Mouse (Mus musculus) embryonic facial prominence, embryonic 14.5 days (tissue): Measurements from ENCODE around the gene Gm11563. TPM values are rescaled to one million over a fixed set of nuclear protein-coding genes. Genes with fewer than 3 reads are reported as not detected.
"Not testable (repeated sequence)": the region's sequence is repeated elsewhere in the genome, so short reads cannot be mapped to it uniquely, and the experiment has no call there.

Source experiments
- ATAC-seq: fragments of 200-750 bp; cut with Nextera tagmentation; 2 replicates; pipeline ENCODE4 v1.8.0; 2017; ENCODE audit warnings: low read depth, moderate number of reproducible peaks, moderate TSS enrichment
- DNase-seq: peaks from one replicate; pipeline ENCODE4 v3.0.0-alpha.2; 2015; ENCODE audit warnings: low spot score
- H3K27ac ChIP-seq: fragments of 300-500 bp; sonication (generic); replicated peaks from 2 replicates; pipeline ENCODE4 v1.5.1; 2014; ENCODE audit warnings: low read depth, mild to moderate bottlenecking, low read length, moderate library complexity
- H3K27me3 ChIP-seq: fragments of 300-500 bp; sonication (generic); replicated peaks from 2 replicates; pipeline ENCODE4 v1.6.1; 2014; ENCODE audit warnings: low read length; ENCODE audit not compliant: control insufficient read depth, insufficient read depth
- H3K36me3 ChIP-seq: fragments of 300-500 bp; sonication (generic); 2 replicates; pipeline ENCODE4 v1.6.1; 2014; ENCODE audit warnings: low read length, mixed read lengths; ENCODE audit not compliant: control insufficient read depth, insufficient read depth
- H3K4me1 ChIP-seq: fragments of 300-500 bp; sonication (generic); 2 replicates; pipeline ENCODE4 v1.6.1; 2014; ENCODE audit warnings: antibody characterized with exemption, low read length; ENCODE audit not compliant: control insufficient read depth, insufficient read depth
- H3K4me2 ChIP-seq: fragments of 300-500 bp; sonication (generic); 2 replicates; pipeline ENCODE4 v1.6.1; 2014; ENCODE audit warnings: low read depth, mild to moderate bottlenecking, low read length, moderate library complexity, mixed read lengths
- H3K4me3 ChIP-seq: fragments of 300-500 bp; sonication (generic); 2 replicates; pipeline ENCODE4 v1.5.1; 2014; ENCODE audit warnings: low read depth, mild to moderate bottlenecking, low read length
- H3K9ac ChIP-seq: fragments of 300-500 bp; sonication (generic); 2 replicates; pipeline ENCODE4 v1.6.1; 2014; ENCODE audit warnings: low read depth, mild to moderate bottlenecking, low read length, moderate library complexity, mixed read lengths
- H3K9me3 ChIP-seq: fragments of 300-500 bp; sonication (generic); 2 replicates; pipeline ENCODE4 v1.6.1; 2016; ENCODE audit warnings: low read length; ENCODE audit not compliant: control insufficient read depth
- WGBS: fragments of 180-500 bp; shearing (Covaris S2); extraction: QIAGEN DNeasy Blood & Tissue Kit; methylation state at CpG from one replicate; pipeline ENCODE4 v1.1.7; 2014; 5-methylcytosine and 5-hydroxymethylcytosine counted together
- polyA plus RNA-seq: library from polyadenylated mRNA; unstranded; fragments of >200 nt; fragmentation: Nextera tagmentation; extraction: Ambion mirVana; gene quantifications from 2 replicates; pipeline ENCODE4 v1.2.1, GENCODE M21; 2014

Gene Gm11563
- polyA plus RNA-seq, 1 experiment from 2014 or later = 0.17 TPM

DNA sequence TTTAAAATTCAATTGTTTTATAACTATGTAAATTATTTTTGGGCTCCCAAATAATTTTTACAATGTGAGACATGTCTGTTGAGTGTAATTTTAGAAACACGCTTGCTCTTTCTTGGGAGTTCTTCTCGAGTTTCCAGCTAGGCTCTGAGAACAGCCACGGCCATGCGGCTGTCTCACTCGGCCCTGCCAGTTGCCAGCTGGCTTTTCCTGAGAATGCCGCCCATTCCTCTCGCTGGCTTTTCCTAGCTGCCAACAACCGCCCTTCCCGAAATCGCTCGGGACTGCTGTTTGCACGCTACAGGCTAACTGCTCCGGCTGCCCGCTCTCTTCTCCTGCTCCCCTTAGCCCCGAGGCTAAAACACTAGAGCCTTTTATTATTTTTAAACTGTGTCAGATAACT is 12.3 kb downstream of the Gm11563 start:
- no peak for ATAC-seq
- H3K9me3 ChIP-seq = no peaks in the 10 kb centered on the region
- H3K36me3 ChIP-seq = no peaks in the 10 kb centered on the region
- H3K27me3 ChIP-seq = no peaks in the 10 kb centered on the region
- WGBS = 67% methylated on average over 15 of the region's 15 CpGs
- no peaks in the 10 kb centered on the region for H3K4me1 ChIP-seq
- H3K9ac ChIP-seq = no peak overlapping the region
- H3K27ac ChIP-seq = no peak overlapping the region
- peak; percentile 46 for DNase-seq
- H3K4me2 ChIP-seq = no peak overlapping the region
- H3K4me3 ChIP-seq = no peak overlapping the region

DNA sequence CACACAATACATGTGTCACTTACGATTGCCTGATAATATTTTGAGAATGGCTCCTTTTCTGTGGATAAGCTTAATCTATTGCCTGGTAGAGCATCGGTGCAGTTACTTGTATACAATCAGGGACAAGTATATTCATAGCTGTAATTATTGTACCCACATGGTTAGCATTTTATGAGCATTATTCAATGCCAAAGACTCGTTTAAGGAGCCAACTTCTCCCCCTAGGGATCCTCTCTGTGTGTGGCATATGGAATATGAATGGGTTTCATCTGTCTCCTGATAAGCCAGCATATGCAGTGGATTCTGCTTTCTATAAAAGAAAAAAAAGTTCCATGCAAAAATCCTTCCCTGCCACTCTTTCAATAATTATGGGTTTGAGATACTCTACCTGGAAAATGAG is 14.4 kb downstream of the Gm11563 start:
- no peaks in the 10 kb centered on the region for H3K9me3 ChIP-seq
- ATAC-seq (no peak), DNase-seq (no peak)
- no peaks in the 10 kb centered on the region for H3K27me3 ChIP-seq
- H3K4me2 ChIP-seq = no peak overlapping the region
- WGBS = 60% methylated on average over 3 of the region's 3 CpGs
- H3K4me3 ChIP-seq = no peak overlapping the region
- H3K4me1 ChIP-seq = no peaks in the 10 kb centered on the region
- no peak overlapping the region for H3K9ac ChIP-seq
- H3K27ac ChIP-seq = no peak overlapping the region
- H3K36me3 ChIP-seq = no peaks in the 10 kb centered on the region

- H3K9me3 ChIP-seq, H3K36me3 ChIP-seq, H3K4me1 ChIP-seq, H3K4me2 ChIP-seq, H3K4me3 ChIP-seq, DNase-seq, H3K27ac ChIP-seq, H3K27me3 ChIP-seq, ATAC-seq, H3K9ac ChIP-seq: not testable (repeated sequence)
- WGBS = 82% methylated on average over 9 of the region's 9 CpGs
Measured at GRCm38 (mm10) chr11:99643635-99644139, 15.1 kb downstream of the Gm11563 start, which contains the start of gene Krtap4-7. Gene Krtap4-7 (minus strand): TSS chr11:99644089.

GRCm38 (mm10) chr11:99640926-99641325 is 17.8 kb downstream of the Gm11563 start:
- no peak overlapping the region for H3K9ac ChIP-seq
- no peaks in the 10 kb centered on the region for H3K9me3 ChIP-seq
- no peak overlapping the region for H3K4me3 ChIP-seq
- no peaks in the 10 kb centered on the region for H3K4me1 ChIP-seq
- no peaks in the 10 kb centered on the region for H3K36me3 ChIP-seq
- WGBS = 20% methylated on average over 1 of the region's 1 CpGs
- no peak overlapping the region for H3K4me2 ChIP-seq
- H3K27ac ChIP-seq = no peak overlapping the region
- no peaks in the 10 kb centered on the region for H3K27me3 ChIP-seq
- ATAC-seq (no peak), DNase-seq (peak; percentile 19)

DNA sequence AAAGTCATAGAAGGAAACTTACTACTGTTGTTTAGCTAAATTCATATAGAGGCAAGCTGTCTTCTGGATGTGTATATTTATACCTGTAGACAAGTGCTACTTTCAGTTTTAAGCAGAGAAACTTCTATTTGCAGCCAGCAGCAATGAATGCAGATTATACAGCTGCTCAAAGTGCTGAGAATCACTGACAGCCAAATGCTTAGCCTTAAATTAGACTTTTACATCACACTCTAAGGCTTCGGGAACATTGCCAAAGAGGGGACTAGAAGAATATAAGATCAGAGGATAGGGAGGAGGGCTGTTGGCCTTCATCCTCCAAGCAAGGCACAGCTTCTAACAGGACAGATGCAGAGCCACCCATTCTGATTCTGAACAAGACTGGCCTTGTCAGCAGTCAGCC is 21.7 kb downstream of the Gm11563 start:
- no peaks in the 10 kb centered on the region for H3K9me3 ChIP-seq
- H3K4me3 ChIP-seq = no peak overlapping the region
- H3K4me2 ChIP-seq = no peak overlapping the region
- DNase-seq (peak; percentile 71), ATAC-seq (no peak)
- H3K27me3 ChIP-seq = no peaks in the 10 kb centered on the region; the same call in 1 of the 2 replicates
- H3K9ac ChIP-seq = no peak overlapping the region
- H3K36me3 ChIP-seq = no peaks in the 10 kb centered on the region
- 57% methylated on average over 1 of the region's 1 CpGs for WGBS
- H3K4me1 ChIP-seq = no peaks in the 10 kb centered on the region
- H3K27ac ChIP-seq = no peak overlapping the region

- ATAC-seq (no peak), DNase-seq (no peak)
- Histone ChIP-seq H3K4me3 (no peak within 1 kb of the TSS), H3K9ac (no peak within 1 kb of the TSS), H3K27ac (no peak within 1 kb of the TSS), H3K27me3 (no peaks in the 10 kb centered on the region; the same call in 1 of the 2 replicates), H3K9me3 (no peaks in the 10 kb centered on the region), H3K4me1 (no peaks in the 10 kb centered on the region), H3K4me2 (no peak within 1 kb of the TSS), H3K36me3 (no peaks in the 10 kb centered on the region)
- WGBS = 21% methylated on average over 4 of the region's 8 CpGs
Measured at GRCm38 (mm10) chr11:99634653-99635134, 24.1 kb downstream of the Gm11563 start, which contains the start of gene Krtap4-2. Gene Krtap4-2 (minus strand): TSS chr11:99635084.

GRCm38 (mm10) chr11:99633293-99633692 is 25.5 kb downstream of the Gm11563 start:
- Histone ChIP-seq H3K4me2 (no peak overlapping the region), H3K9me3 (no peaks in the 10 kb centered on the region), H3K9ac (no peak overlapping the region), H3K4me1 (no peaks in the 10 kb centered on the region), H3K27me3 (no peaks in the 10 kb centered on the region; the same call in 1 of the 2 replicates), H3K4me3 (no peak overlapping the region), H3K36me3 (no peaks in the 10 kb centered on the region), H3K27ac (no peak overlapping the region)
- DNase-seq (no peak), ATAC-seq (no peak)
- 63% methylated on average over 2 of the region's 2 CpGs for WGBS

DNA sequence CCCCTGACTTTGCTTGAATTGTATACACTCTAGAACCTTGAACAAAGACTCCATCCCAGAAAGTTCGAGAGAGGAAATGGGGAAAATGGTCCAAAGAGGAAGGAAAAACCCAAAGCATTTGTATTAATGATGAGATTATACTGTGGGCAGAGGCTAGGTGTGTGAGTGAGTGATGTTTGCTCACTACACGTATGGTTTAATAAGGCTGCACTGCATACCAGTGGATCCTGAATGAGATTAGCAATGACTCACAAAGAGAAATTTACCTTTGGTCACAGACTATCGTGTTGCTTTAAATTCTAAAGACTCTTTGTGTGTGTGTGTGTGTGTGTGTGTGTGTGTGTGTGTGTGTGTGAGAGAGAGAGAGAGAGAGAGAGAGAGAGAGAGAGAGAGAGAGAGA is 27.9 kb downstream of the Gm11563 start:
- Histone ChIP-seq H3K9me3 (no peaks in the 10 kb centered on the region), H3K27ac (no peak overlapping the region), H3K36me3 (no peaks in the 10 kb centered on the region), H3K4me3 (no peak overlapping the region), H3K4me2 (no peak overlapping the region), H3K27me3 (no peaks in the 10 kb centered on the region; the same call in 1 of the 2 replicates), H3K9ac (no peak overlapping the region), H3K4me1 (no peaks in the 10 kb centered on the region)
- 71% methylated on average over 3 of the region's 3 CpGs for WGBS
- DNase-seq = no peak
- ATAC-seq = no peak

DNA sequence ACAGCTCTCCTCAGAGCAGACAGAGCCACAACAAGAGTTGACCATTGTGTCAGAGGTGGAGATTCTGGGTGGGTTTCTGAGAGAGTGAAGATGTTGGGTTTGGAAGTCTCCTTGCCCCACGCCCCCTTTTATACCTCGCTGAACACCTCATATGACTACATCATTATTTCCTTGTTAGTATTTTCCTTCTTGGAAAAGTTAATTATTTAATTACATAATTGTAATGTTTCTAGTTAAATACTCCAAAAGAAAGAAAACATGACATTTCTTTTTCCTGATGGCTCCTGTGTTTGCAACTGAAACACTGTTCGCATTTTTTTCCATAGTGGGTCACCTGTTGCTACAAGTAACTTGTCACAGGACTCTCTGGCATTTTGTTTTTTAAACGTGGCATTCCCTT is 30.6 kb downstream of the Gm11563 start, which contains the start of gene Krtap4-1:
Gene Krtap4-1, minus strand, starts transcription at position 101 of the 400 bp plus-strand sequence.
- no peaks in the 10 kb centered on the region for H3K9me3 ChIP-seq
- H3K4me3 ChIP-seq = no peak within 1 kb of the TSS
- H3K36me3 ChIP-seq = no peaks in the 10 kb centered on the region
- 67% methylated on average over 4 of the region's 4 CpGs for WGBS
- no peaks in the 10 kb centered on the region for H3K4me1 ChIP-seq
- ATAC-seq (no peak), DNase-seq (no peak)
- no peak within 1 kb of the TSS for H3K27ac ChIP-seq
- H3K9ac ChIP-seq = no peak within 1 kb of the TSS
- H3K4me2 ChIP-seq = no peak within 1 kb of the TSS
- no peaks in the 10 kb centered on the region for H3K27me3 ChIP-seq
